Mouse (Mus musculus) heart, adult 2 months (tissue): ENCODE results near the gene Il1rl2.

Source experiments
- CTCF ChIP-seq: fragments of 200-600 bp; IDR thresholded peaks from 2 replicates; pipeline ENCODE4 v1.8.1; 2022; ENCODE audit warnings: antibody characterized with exemption, mild to moderate bottlenecking, moderate library complexity
- EP300 ChIP-seq: fragments of 200-500 bp; IDR thresholded peaks from 2 replicates; pipeline ENCODE4 v1.6.1; 2011; ENCODE audit warnings: low read depth, low read length, control low read depth; ENCODE audit not compliant: insufficient read depth
- POLR2A ChIP-seq: fragments of 200-500 bp; IDR thresholded peaks from 2 replicates; pipeline ENCODE4 v1.6.1; 2011; ENCODE audit warnings: mild to moderate bottlenecking, low read depth, low read length, control low read depth; ENCODE audit not compliant: insufficient read depth

GRCm38 (mm10) chr1:40306111-40306510, 18.3 kb upstream of the Il1rl2 start:
- TF ChIP-seq CTCF = no peak
- no peak for TF ChIP-seq EP300
- TF ChIP-seq POLR2A = no peak
